8 mouse cellular contexts compared by ENCODE assay signal in genomic region chr7:44998501-44998955, GRCm38 (mm10). TPM values are rescaled to one million over a fixed set of nuclear protein-coding genes. Genes with fewer than 3 reads are reported as not detected.
A peak's percentile ranks its signal among the peaks of the same experiment; 100 is the strongest.
DNase-seq lines count a peak whose midpoint lies in the region; ATAC-seq and TF ChIP-seq lines count a peak whose summit lies in the region.

Gene Bcl2l12 (minus strand): TSS chr7:44998712.

- TF ChIP-seq POLR2A in small intestine, adult 2 months (IDR thresholded peaks at IDR 0.05; ENCODE audit: low read depth, low read length) = no peak

- peak within 1 kb of the TSS; percentile 89 for H3K4me2 ChIP-seq in embryonic facial prominence, embryonic 12.5 days (replicated peaks)
- H3K4me2 ChIP-seq in heart, embryonic 11.5 days = peak within 1 kb of the TSS; percentile 97

- H3K9ac ChIP-seq in embryonic facial prominence, embryonic 12.5 days = peak within 1 kb of the TSS; percentile 83
- H3K9ac ChIP-seq in heart, embryonic 11.5 days (ENCODE audit: low read depth, low read length) = peak within 1 kb of the TSS; percentile 89

- H3K9me3 ChIP-seq in embryonic facial prominence, embryonic 12.5 days = no peaks in the 10 kb centered on the region
- no peaks in the 10 kb centered on the region for H3K9me3 ChIP-seq in heart, embryonic 11.5 days (replicated peaks; ENCODE audit: control insufficient read depth, low read length)

- DNase-seq in A20 (ENCODE audit: low read depth, low spot score) (peak; percentile 40), NIH3T3 (ENCODE audit: low read depth) (peak; percentile 78)
- DNase-seq in kidney, adult 9 months = peak; percentile 87
- peak; percentile 78 for DNase-seq in lung, postnatal 10 days
- DNase-seq in right cerebral cortex, postnatal 25 days = no peak

- H3K27me3 ChIP-seq in embryonic facial prominence, embryonic 12.5 days = no peaks in the 10 kb centered on the region
- no peaks in the 10 kb centered on the region for H3K27me3 ChIP-seq in heart, embryonic 11.5 days (ENCODE audit: control insufficient read depth, insufficient read depth, low read length)
- no peaks in the 10 kb centered on the region for H3K27me3 ChIP-seq in small intestine, adult 2 months (ENCODE audit: control insufficient read depth, insufficient read depth, low read length)

- no peak for TF ChIP-seq CTCF in small intestine, adult 2 months (IDR thresholded peaks at IDR 0.05; ENCODE audit: extremely low read depth, insufficient read length, insufficient replicate concordance, low read depth, low read length)

- peaks cover 62% of the 10 kb centered on the region for H3K36me3 ChIP-seq in embryonic facial prominence, embryonic 12.5 days
- H3K36me3 ChIP-seq in heart, embryonic 11.5 days (ENCODE audit: control insufficient read depth, insufficient read depth, low read length) = peaks cover 37% of the 10 kb centered on the region
- H3K36me3 ChIP-seq in small intestine, adult 2 months (ENCODE audit: control insufficient read depth, insufficient read depth, low read length) = peaks cover 41% of the 10 kb centered on the region

- H3K4me1 ChIP-seq in embryonic facial prominence, embryonic 12.5 days = peaks cover 25% of the 10 kb centered on the region
- peaks cover 27% of the 10 kb centered on the region for H3K4me1 ChIP-seq in heart, embryonic 11.5 days (ENCODE audit: control insufficient read depth, insufficient read depth, low read length)
- peaks cover 10% of the 10 kb centered on the region for H3K4me1 ChIP-seq in small intestine, adult 2 months (ENCODE audit: control insufficient read depth, insufficient read depth, insufficient read length, low read length)

- H3K27ac ChIP-seq in embryonic facial prominence, embryonic 12.5 days = peak within 1 kb of the TSS; percentile 85
- H3K27ac ChIP-seq in heart, embryonic 11.5 days (ENCODE audit: low read depth, low read length) = peak within 1 kb of the TSS; percentile 86
- peak within 1 kb of the TSS; percentile 70 for H3K27ac ChIP-seq in small intestine, adult 2 months (ENCODE audit: insufficient read depth, low read depth, low read length)

- ATAC-seq in embryonic facial prominence, embryonic 12.5 days (ENCODE audit: insufficient number of reproducible peaks, insufficient read depth, low FRiP score, low TSS enrichment) = no peak
- no peak for ATAC-seq in heart, embryonic 11.5 days (replicated peaks; ENCODE audit: insufficient number of reproducible peaks, low FRiP score, low TSS enrichment)

- WGBS in embryonic facial prominence, embryonic 12.5 days = 3% methylated on average over 18 of the region's 18 CpGs
- WGBS in heart, embryonic 11.5 days (ENCODE audit: insufficient replicate concordance) = 2% methylated on average over 18 of the region's 18 CpGs
- under 1% methylated on average over 18 of the region's 18 CpGs for WGBS in small intestine, adult 2 months

- peak within 1 kb of the TSS; percentile 74 for H3K4me3 ChIP-seq in embryonic facial prominence, embryonic 12.5 days
- H3K4me3 ChIP-seq in heart, embryonic 11.5 days (ENCODE audit: low read depth, low read length) = peak within 1 kb of the TSS; percentile 71
- H3K4me3 ChIP-seq in small intestine, adult 2 months (ENCODE audit: low read depth, low read length) = peak within 1 kb of the TSS; percentile 75

RNA-seq across cellular contexts. Expression of gene Bcl2l12, which starts in this region (rescaled TPM):
- polyA plus RNA-seq in embryonic facial prominence, embryonic 12.5 days (2016; fragmentation: Nextera tagmentation; extraction: Ambion mirVana) = 79.9 and 83.5 TPM in 2 replicates
- 41.0 and 43.2 TPM in 2 replicates for polyA plus RNA-seq in heart, embryonic 11.5 days (2014; fragmentation: Nextera tagmentation; extraction: Ambion mirVana)
- 10.1 and 16.3 TPM in 2 replicates for polyA plus RNA-seq in small intestine, adult 2 months (2012; rRNA removed)
